Mouse (Mus musculus) stomach, embryonic 14.5 days (tissue): Measurements from ENCODE around the gene Sebox. TPM values are rescaled to one million over a fixed set of nuclear protein-coding genes. Genes with fewer than 3 reads are reported as not detected.

Experiments
- ATAC-seq: fragments of 200-750 bp; cut with Nextera tagmentation; 2 replicates; pipeline ENCODE4 v1.8.0; 2017; ENCODE audit warnings: low read depth, moderate TSS enrichment; ENCODE audit not compliant: insufficient number of reproducible peaks, insufficient read depth, low FRiP score
- H3K27ac ChIP-seq: fragments of 300-500 bp; sonication (generic); 2 replicates; pipeline ENCODE4 v1.5.1; 2014; ENCODE audit warnings: mild to moderate bottlenecking, low read length, moderate library complexity, mixed read lengths
- H3K27me3 ChIP-seq: fragments of 300-500 bp; sonication (generic); 2 replicates; pipeline ENCODE4 v1.6.1; 2014; ENCODE audit warnings: low read length, control low read depth, mixed read lengths; ENCODE audit not compliant: control insufficient read depth, insufficient read depth
- H3K36me3 ChIP-seq: fragments of 300-500 bp; sonication (generic); 2 replicates; pipeline ENCODE4 v1.6.1; 2014; ENCODE audit warnings: mild to moderate bottlenecking, control low read depth, low read length, moderate library complexity, mixed read lengths; ENCODE audit not compliant: control insufficient read depth, insufficient read depth
- H3K4me1 ChIP-seq: fragments of 300-500 bp; sonication (generic); 2 replicates; pipeline ENCODE4 v1.6.1; 2014; ENCODE audit warnings: low read length, control low read depth, mixed read lengths; ENCODE audit not compliant: control insufficient read depth, insufficient read depth
- H3K4me2 ChIP-seq: fragments of 300-500 bp; sonication (generic); replicated peaks from 2 replicates; pipeline ENCODE4 v1.6.1; 2014; ENCODE audit warnings: low read depth, low read length, control low read depth
- H3K4me3 ChIP-seq: fragments of 300-500 bp; sonication (generic); 2 replicates; pipeline ENCODE4 v1.5.1; 2014; ENCODE audit warnings: low read depth, low read length, control low read depth
- H3K9ac ChIP-seq: fragments of 300-500 bp; sonication (generic); replicated peaks from 2 replicates; pipeline ENCODE4 v1.6.1; 2014; ENCODE audit warnings: low read depth, mild to moderate bottlenecking, control low read depth, low read length, moderate library complexity, mixed read lengths
- H3K9me3 ChIP-seq: fragments of 300-500 bp; sonication (generic); 2 replicates; pipeline ENCODE4 v1.6.1; 2016; ENCODE audit warnings: low read depth, low read length, control low read depth; ENCODE audit not compliant: control insufficient read depth
- WGBS: fragments of 180-500 bp; shearing (Covaris S2); extraction: QIAGEN DNeasy Blood & Tissue Kit; methylation state at CpG from one replicate; pipeline ENCODE4 v1.1.7; 2014; 5-methylcytosine and 5-hydroxymethylcytosine counted together
- polyA plus RNA-seq: library from polyadenylated mRNA; unstranded; fragments of >200 nt; fragmentation: Nextera tagmentation; extraction: Ambion mirVana; gene quantifications from 2 replicates; pipeline ENCODE4 v1.2.1, GENCODE M21; 2014

The Sebox gene
- not detected in 2 replicates for polyA plus RNA-seq

DNA sequence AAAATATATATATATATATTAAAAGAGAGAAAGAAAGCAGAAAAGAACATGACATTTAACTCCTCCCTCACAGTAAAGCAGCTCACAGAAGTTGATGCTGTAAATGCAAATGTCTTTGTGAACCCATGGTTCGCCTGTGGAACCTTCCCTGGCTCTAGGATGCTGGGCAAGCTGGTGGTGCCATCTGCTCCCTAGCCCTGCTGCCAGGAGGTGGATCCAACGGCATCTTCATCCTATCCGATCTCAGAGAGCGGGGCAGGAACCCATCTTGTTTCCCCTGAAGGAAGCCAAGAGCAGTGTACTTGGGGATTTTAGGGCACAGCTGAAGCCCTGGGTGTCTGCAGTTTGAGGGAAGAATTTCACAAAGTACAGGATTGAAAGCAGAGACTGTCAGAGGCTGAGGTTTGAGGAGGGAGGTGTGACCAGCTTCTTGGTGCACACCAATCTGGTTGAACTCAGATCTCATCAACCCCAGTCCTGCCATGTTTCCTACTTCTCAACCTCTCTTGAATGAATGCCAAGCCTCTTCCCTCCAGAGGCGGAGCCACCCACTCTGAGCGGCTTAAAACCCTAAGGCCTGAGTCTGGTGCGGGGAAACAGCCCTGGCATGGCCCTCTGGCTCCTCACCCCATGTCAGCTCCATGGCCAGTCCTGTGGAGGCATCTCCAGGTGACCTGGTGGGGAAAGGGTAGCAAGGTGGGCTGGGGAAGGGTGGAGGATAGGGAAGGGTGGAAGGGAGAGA lies at the start of gene Sebox:
Sebox (plus strand) TSS at position 539 of the 742 bp plus-strand sequence.
- H3K4me2 ChIP-seq: no peak within 1 kb of the TSS
- H3K9me3 ChIP-seq: no peaks in the 10 kb centered on the region
- no peak within 1 kb of the TSS for H3K4me3 ChIP-seq
- no peak for ATAC-seq
- WGBS: 68% methylated on average over 7 of the region's 7 CpGs
- peaks cover 6% of the 10 kb centered on the region for H3K27me3 ChIP-seq
- H3K4me1 ChIP-seq: no peaks in the 10 kb centered on the region
- no peak within 1 kb of the TSS for H3K9ac ChIP-seq
- H3K27ac ChIP-seq: no peak within 1 kb of the TSS
- H3K36me3 ChIP-seq: peaks cover 11% of the 10 kb centered on the region

DNA sequence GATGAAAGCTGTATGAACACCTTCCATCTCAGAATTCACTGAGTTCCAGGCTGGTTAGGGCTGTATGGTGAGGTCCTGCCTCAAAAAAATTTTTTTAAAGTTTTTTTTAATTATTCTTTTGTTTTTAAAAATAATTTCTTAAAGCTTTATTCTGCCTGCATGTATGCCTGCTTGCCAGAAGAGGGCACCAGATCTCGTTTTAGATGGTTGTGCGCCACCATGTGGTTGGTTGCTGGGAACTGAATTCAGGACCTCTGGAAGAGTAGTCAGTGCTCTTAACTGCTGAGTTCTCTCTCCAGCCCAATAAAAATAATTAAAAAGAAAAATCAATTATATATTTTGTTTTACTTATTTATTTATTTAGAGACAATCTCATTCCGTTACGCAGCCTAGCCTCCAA lies 49.6 kb upstream of the Sebox start:
- no peaks in the 10 kb centered on the region for H3K4me1 ChIP-seq
- no peaks in the 10 kb centered on the region for H3K9me3 ChIP-seq
- no peaks in the 10 kb centered on the region for H3K27me3 ChIP-seq
- WGBS: 15% methylated on average over 4 of the region's 4 CpGs
- H3K4me3 ChIP-seq: no peak overlapping the region
- H3K4me2 ChIP-seq: no peak overlapping the region
- no peak for ATAC-seq
- no peak overlapping the region for H3K9ac ChIP-seq
- no peaks in the 10 kb centered on the region for H3K36me3 ChIP-seq
- no peak overlapping the region for H3K27ac ChIP-seq

DNA sequence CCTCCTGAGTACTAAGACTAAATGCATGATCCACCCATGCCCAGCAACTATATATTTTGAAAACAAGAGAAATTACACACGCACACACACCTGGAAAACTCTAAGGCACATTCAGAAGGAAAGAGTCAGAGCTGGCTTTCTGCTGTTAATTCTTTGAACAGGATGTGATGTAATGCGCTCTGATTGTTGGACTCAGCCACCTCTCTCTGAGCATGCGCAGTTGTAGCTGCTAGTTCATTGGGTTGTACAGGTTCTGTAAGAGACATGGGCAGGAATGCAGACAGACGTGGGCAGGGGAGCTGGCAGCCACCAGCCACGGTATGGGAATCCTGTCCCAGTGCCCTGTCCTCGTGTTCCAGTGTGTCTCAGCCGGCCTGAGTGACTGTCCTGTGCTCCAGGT lies 49.0 kb upstream of the Sebox start:
- 71% methylated on average over 7 of the region's 7 CpGs for WGBS

DNA sequence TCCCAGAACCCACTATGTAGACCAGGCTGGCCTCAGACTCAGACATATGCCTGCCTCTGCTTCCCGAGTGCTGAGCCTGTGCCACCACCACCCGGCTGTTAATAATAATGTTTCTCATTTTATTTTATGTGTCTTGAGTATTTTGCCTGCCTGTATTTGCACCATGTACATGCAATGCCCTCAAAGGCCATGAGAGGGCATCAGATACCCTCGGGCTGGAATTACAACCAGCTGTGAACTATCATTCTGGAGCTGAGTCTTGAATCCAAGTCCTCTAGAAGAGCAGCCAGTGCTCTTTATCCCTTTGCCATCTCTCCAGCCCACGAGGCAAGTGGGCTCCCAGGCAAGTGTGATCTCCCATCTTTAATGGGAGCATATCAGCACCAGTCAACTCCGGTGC lies 47.9 kb upstream of the Sebox start:
- no peak overlapping the region for H3K9ac ChIP-seq
- H3K36me3 ChIP-seq: no peaks in the 10 kb centered on the region
- H3K4me3 ChIP-seq: no peak overlapping the region
- no peaks in the 10 kb centered on the region for H3K9me3 ChIP-seq
- no peaks in the 10 kb centered on the region for H3K27me3 ChIP-seq
- no peak overlapping the region for H3K27ac ChIP-seq
- WGBS: 24% methylated on average over 5 of the region's 5 CpGs
- H3K4me2 ChIP-seq: no peak overlapping the region
- no peaks in the 10 kb centered on the region for H3K4me1 ChIP-seq
- ATAC-seq: no peak

More for the DNA sequence above, 49.0 kb upstream of the Sebox start:
- H3K9ac ChIP-seq: no peak overlapping the region
- H3K4me1 ChIP-seq: no peaks in the 10 kb centered on the region
- no peak for ATAC-seq
- no peaks in the 10 kb centered on the region for H3K9me3 ChIP-seq
- H3K4me3 ChIP-seq: no peak overlapping the region
- H3K27me3 ChIP-seq: no peaks in the 10 kb centered on the region
- no peak overlapping the region for H3K4me2 ChIP-seq
- H3K36me3 ChIP-seq: no peaks in the 10 kb centered on the region
- no peak overlapping the region for H3K27ac ChIP-seq

DNA sequence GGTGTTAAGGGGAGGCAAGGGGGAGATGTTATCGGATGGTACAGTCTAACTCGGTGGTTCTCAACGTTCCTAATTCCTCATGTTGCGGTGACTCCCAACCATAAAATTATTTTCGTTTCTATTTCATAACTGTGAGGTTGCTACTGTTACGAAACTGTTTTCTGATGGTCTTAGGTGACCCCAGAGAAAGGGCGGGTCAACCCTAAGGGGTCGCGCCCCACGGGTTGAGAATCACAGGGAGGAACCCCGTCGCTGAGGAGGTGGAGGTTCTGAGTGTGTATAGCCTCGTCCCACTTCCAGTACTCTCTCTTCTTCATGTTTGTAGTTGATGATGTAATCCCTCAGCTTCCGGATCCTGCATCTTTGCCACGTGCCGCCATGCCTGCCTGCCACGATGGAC lies 44.5 kb upstream of the Sebox start:
- no peaks in the 10 kb centered on the region for H3K36me3 ChIP-seq
- no peaks in the 10 kb centered on the region; the same call in 1 of the 2 replicates for H3K9me3 ChIP-seq
- no peak overlapping the region for H3K4me3 ChIP-seq
- ATAC-seq: no peak
- H3K27me3 ChIP-seq: no peaks in the 10 kb centered on the region
- no peak overlapping the region for H3K9ac ChIP-seq
- H3K4me2 ChIP-seq: no peak overlapping the region
- 78% methylated on average over 17 of the region's 17 CpGs for WGBS
- no peak overlapping the region for H3K27ac ChIP-seq
- 0 out of 2 replicates have a peak, but pooled peaks cover 4% of the 10 kb centered on the region for H3K4me1 ChIP-seq

DNA sequence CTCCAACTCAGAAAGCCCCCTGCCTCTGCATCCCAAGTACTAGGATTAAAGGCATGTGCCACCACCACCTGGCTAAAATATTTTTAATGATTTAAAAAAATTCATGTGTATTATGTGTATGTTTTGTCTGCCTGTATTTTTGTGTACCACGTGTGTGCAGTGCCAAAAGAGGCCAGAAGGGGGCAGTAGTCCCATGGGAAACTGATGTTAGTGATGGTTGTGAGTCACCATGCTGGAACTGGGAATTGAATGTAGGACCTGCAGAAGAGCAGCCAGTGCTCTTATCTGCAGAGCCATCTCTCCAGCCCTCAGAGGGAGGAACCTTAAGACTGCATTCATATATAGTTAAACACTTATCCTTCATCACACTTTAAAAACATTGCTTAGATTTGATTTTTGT lies 41.4 kb upstream of the Sebox start:
- Histone ChIP-seq H3K27me3 (no peaks in the 10 kb centered on the region), H3K36me3 (no peaks in the 10 kb centered on the region), H3K27ac (no peak overlapping the region), H3K4me1 (peaks cover 15% of the 10 kb centered on the region; the same call in 1 of the 2 replicates), H3K4me2 (no peak overlapping the region), H3K9me3 (no peaks in the 10 kb centered on the region; the same call in 1 of the 2 replicates), H3K9ac (no peak overlapping the region), H3K4me3 (no peak overlapping the region)
- no peak for ATAC-seq
- whole genome bisulfite sequencing: 63% methylated on average over 1 of the region's 1 CpGs

DNA sequence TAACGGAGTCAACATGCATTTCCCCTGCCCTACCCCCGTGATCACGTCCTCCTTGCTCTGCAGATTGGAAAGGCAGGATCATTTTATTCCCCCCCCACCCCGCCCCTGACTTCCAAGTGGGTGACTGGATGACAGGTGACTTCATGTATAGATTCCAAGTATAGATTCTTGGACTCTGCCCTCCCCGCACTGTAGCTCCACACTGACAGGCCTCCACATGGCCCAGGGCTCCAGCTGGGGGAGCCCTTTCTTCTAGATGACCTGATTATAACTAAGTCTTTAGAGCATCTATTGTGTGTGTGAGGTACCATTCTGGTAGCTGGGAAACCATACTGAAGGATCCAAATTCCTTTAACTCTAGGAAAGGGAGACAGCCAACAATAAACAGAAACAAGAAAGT lies 40.6 kb upstream of the Sebox start:
- Histone ChIP-seq H3K27me3 (no peaks in the 10 kb centered on the region), H3K4me3 (no peak overlapping the region), H3K4me1 (peaks cover 15% of the 10 kb centered on the region; the same call in 1 of the 2 replicates), H3K9me3 (no peaks in the 10 kb centered on the region; the same call in 1 of the 2 replicates), H3K36me3 (no peaks in the 10 kb centered on the region), H3K4me2 (no peak overlapping the region), H3K27ac (no peak overlapping the region), H3K9ac (no peak overlapping the region)
- no peak for ATAC-seq
- 73% methylated on average over 5 of the region's 5 CpGs for WGBS

DNA sequence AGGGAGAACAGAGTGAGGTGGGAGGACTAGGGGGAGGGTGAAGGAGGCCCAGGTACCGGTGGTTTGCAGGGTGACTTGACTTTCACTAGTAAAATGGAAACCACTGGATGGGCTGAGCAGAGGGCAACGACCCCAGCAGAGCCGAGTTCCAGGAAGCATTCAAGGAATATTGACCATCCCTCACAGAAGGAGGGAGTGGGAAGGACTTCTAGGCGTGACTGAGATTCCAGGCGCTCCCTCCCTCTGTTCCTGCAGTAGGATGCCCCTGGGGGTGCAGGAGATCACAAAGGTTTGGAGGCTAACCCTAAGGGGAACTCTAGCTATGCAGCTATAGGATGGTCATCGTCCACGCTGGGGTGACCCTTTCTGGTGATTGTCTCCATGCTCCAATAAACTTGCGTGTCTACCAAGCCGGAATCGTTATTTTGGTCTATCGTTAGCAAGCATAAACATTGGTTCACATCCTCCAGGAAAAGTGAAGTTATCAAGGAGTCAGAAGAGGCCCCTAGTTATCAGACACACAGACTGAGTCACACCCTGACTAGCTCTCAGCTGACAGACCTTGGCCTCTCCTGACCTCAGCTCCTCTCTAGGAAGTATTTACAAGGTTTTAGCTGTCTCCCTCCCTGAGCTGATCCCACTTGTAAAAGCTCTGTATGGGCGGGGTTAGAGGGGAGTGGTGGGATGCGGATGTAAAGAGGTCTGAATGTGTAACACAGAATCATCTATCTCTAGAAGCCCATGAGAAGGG lies 39.8 kb upstream of the Sebox start:
- Histone ChIP-seq H3K9me3 (no peaks in the 10 kb centered on the region; the same call in 1 of the 2 replicates), H3K27me3 (no peaks in the 10 kb centered on the region), H3K4me3 (no peak overlapping the region), H3K36me3 (no peaks in the 10 kb centered on the region), H3K4me1 (peaks cover 15% of the 10 kb centered on the region; the same call in 1 of the 2 replicates), H3K4me2 (no peak overlapping the region), H3K27ac (no peak overlapping the region), H3K9ac (no peak overlapping the region)
- WGBS: 45% methylated on average over 13 of the region's 13 CpGs
- ATAC-seq: no peak
